Mouse (Mus musculus): Measurements from ENCODE around the gene Tacc2. TPM values are rescaled to one million over a fixed set of nuclear protein-coding genes. Genes with fewer than 3 reads are reported as not detected.

The Tacc2 gene
- polyA plus RNA-seq, 1 experiment from 2014 or later: 35.2 TPM

DNA sequence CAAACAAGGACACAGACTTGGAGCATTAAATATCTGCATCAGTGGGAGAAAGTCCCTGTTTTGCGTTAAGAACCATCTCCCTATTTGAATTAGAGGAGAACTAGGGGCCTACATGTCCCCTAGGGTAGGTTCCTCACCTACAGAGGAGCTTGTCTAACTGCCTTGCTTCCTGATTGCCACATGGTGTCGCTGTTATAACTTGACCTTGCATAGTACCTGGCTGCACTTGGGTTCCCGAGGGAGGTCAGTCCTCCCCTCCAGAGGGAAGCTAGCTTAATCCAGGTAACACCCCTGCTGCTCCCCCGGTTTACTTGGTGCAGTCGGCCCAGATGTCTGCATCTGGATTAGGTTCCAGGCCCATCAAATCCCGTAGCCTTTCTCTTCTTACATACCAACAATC lies 27.9 kb downstream of the Tacc2 start:
- 23% methylated on average over 6 of the region's 6 CpGs for WGBS
- no peak for ATAC-seq (ENCODE audit: insufficient number of reproducible peaks, insufficient read depth, low FRiP score, low read depth)

DNA sequence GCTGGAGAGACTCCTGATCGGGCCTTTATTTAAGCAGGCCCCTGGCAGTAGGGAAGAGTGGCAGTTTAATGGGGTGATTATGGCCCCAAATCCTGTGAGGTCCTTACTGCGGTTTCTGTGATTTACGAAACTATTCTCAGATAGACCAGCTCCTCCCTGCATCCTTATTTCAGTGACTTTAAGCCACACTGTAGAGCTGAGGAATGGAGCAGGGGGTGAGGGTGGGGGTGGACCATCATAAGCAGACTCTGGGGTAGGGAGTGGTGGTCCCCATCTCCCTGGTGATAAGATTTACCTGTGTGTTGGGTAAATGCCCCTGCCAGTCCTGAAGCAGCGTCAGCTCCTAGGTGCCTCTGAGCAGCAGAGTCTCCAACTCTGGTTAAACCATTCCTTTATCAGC lies 29.7 kb downstream of the Tacc2 start:
- no peaks in the 10 kb centered on the region for H3K9me3 ChIP-seq (ENCODE audit: control insufficient read depth, low read depth, low read length)
- H3K27ac ChIP-seq (ENCODE audit: low read length): no peak overlapping the region
- H3K36me3 ChIP-seq (ENCODE audit: control insufficient read depth, insufficient read depth, low read length): no peaks in the 10 kb centered on the region
- no peak for ATAC-seq (ENCODE audit: insufficient number of reproducible peaks, insufficient read depth, low FRiP score, low read depth)
- no peaks in the 10 kb centered on the region for H3K4me1 ChIP-seq (ENCODE audit: control insufficient read depth, insufficient read depth, low read length)
- H3K9ac ChIP-seq (replicated peaks; ENCODE audit: low read depth, low read length): no peak overlapping the region
- 93% methylated on average over 4 of the region's 4 CpGs for WGBS
- no peak overlapping the region for H3K4me2 ChIP-seq (replicated peaks; ENCODE audit: low read depth, low read length)
- H3K27me3 ChIP-seq (ENCODE audit: control insufficient read depth, insufficient read depth, low read length): no peaks in the 10 kb centered on the region
- H3K4me3 ChIP-seq (ENCODE audit: low read depth, low read length): no peak overlapping the region

More for the DNA sequence above, 27.9 kb downstream of the Tacc2 start:
- H3K4me2 ChIP-seq (replicated peaks; ENCODE audit: low read depth, low read length): no peak overlapping the region
- H3K27ac ChIP-seq (ENCODE audit: low read length): no peak overlapping the region
- no peaks in the 10 kb centered on the region for H3K9me3 ChIP-seq (ENCODE audit: control insufficient read depth, low read depth, low read length)
- H3K4me3 ChIP-seq (ENCODE audit: low read depth, low read length): no peak overlapping the region
- H3K36me3 ChIP-seq (ENCODE audit: control insufficient read depth, insufficient read depth, low read length): no peaks in the 10 kb centered on the region
- no peak overlapping the region for H3K9ac ChIP-seq (replicated peaks; ENCODE audit: low read depth, low read length)
- no peaks in the 10 kb centered on the region for H3K27me3 ChIP-seq (ENCODE audit: control insufficient read depth, insufficient read depth, low read length)
- no peaks in the 10 kb centered on the region for H3K4me1 ChIP-seq (ENCODE audit: control insufficient read depth, insufficient read depth, low read length)

DNA sequence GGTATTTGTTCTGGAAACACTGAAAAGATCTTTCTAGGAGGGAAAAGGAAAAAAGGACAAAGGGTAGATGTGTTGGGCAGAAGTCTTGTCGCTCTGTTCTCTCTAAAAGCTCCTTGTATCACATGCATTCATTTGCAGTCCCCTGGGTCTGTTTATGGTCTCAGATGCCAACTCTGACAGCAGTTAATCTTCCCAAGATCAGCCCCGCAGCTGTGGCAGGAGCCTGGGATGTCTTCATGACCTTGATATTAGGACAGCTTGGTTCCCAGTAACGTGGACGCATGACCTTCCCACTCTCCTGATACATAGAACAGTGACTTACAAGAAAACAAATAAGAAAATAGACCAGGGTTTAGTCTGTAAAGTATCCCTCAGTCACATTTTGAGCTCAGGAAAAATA lies 36.7 kb downstream of the Tacc2 start:
- ATAC-seq (ENCODE audit: insufficient number of reproducible peaks, insufficient read depth, low FRiP score, low read depth): no peak
- no peaks in the 10 kb centered on the region for H3K9me3 ChIP-seq (ENCODE audit: control insufficient read depth, low read depth, low read length)
- 36% methylated on average over 4 of the region's 4 CpGs for WGBS

DNA sequence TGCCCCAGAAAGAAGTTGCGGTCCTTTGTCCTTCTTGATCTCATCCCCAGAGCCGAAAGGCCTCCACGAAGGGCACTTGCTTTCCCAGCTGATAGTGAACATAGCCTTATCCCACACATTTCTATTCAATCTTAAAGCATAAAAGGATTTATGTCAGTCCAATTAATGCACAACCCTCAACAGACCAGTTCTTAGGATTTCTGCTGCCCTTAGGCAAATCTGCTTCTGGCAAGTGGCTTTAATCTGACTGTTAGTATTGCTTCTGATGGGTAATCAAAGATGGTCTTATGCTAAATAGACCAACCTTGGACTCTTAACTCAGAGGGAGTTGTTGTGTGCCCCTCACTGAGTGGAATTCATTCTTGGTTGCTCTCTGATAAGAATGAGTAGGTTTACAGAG lies 40.4 kb downstream of the Tacc2 start:
- Histone ChIP-seq H3K36me3 (ENCODE audit: control insufficient read depth, insufficient read depth, low read length) (no peaks in the 10 kb centered on the region), H3K27ac (ENCODE audit: low read length) (no peak overlapping the region), H3K4me3 (ENCODE audit: low read depth, low read length) (no peak overlapping the region), H3K4me2 (replicated peaks; ENCODE audit: low read depth, low read length) (no peak overlapping the region), H3K9me3 (ENCODE audit: control insufficient read depth, low read depth, low read length) (no peaks in the 10 kb centered on the region), H3K9ac (replicated peaks; ENCODE audit: low read depth, low read length) (no peak overlapping the region), H3K27me3 (ENCODE audit: control insufficient read depth, insufficient read depth, low read length) (no peaks in the 10 kb centered on the region), H3K4me1 (ENCODE audit: control insufficient read depth, insufficient read depth, low read length) (no peaks in the 10 kb centered on the region)
- WGBS: 94% methylated on average over 3 of the region's 3 CpGs
- ATAC-seq (ENCODE audit: insufficient number of reproducible peaks, insufficient read depth, low FRiP score, low read depth): no peak

More for the DNA sequence above, 36.7 kb downstream of the Tacc2 start:
- no peak overlapping the region for H3K9ac ChIP-seq (replicated peaks; ENCODE audit: low read depth, low read length)
- H3K4me2 ChIP-seq (replicated peaks; ENCODE audit: low read depth, low read length): no peak overlapping the region
- H3K27ac ChIP-seq (ENCODE audit: low read length): no peak overlapping the region
- no peaks in the 10 kb centered on the region for H3K36me3 ChIP-seq (ENCODE audit: control insufficient read depth, insufficient read depth, low read length)
- no peaks in the 10 kb centered on the region for H3K4me1 ChIP-seq (ENCODE audit: control insufficient read depth, insufficient read depth, low read length)
- no peak overlapping the region for H3K4me3 ChIP-seq (ENCODE audit: low read depth, low read length)
- no peaks in the 10 kb centered on the region for H3K27me3 ChIP-seq (ENCODE audit: control insufficient read depth, insufficient read depth, low read length)

DNA sequence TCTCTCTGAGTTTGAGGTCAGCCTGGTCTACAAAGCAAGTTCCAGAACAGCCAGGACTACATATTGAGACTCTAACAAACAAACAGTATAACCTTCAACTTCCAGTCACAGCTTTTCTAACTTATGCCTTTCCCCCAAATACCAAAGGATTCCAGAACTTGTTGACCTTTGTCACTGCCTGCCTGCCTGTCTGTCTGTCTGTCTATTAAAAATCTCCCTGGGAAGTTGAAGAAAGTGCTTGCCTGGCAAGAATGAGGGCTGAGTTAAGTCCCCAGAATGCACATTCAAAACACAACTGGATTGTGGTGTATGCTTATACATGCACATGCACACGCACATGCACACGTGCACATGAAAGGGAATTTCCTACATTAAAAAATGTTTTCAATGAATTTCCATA lies 43.8 kb downstream of the Tacc2 start:
- Histone ChIP-seq H3K36me3 (ENCODE audit: control insufficient read depth, insufficient read depth, low read length) (no peaks in the 10 kb centered on the region), H3K4me3 (ENCODE audit: low read depth, low read length) (no peak overlapping the region), H3K27ac (ENCODE audit: low read length) (no peak overlapping the region), H3K9me3 (ENCODE audit: control insufficient read depth, low read depth, low read length) (no peaks in the 10 kb centered on the region), H3K9ac (replicated peaks; ENCODE audit: low read depth, low read length) (no peak overlapping the region), H3K27me3 (ENCODE audit: control insufficient read depth, insufficient read depth, low read length) (no peaks in the 10 kb centered on the region), H3K4me1 (ENCODE audit: control insufficient read depth, insufficient read depth, low read length) (no peaks in the 10 kb centered on the region), H3K4me2 (replicated peaks; ENCODE audit: low read depth, low read length) (no peak overlapping the region)
- no peak for ATAC-seq (ENCODE audit: insufficient number of reproducible peaks, insufficient read depth, low FRiP score, low read depth)
- WGBS: 90% methylated on average over 2 of the region's 2 CpGs

DNA sequence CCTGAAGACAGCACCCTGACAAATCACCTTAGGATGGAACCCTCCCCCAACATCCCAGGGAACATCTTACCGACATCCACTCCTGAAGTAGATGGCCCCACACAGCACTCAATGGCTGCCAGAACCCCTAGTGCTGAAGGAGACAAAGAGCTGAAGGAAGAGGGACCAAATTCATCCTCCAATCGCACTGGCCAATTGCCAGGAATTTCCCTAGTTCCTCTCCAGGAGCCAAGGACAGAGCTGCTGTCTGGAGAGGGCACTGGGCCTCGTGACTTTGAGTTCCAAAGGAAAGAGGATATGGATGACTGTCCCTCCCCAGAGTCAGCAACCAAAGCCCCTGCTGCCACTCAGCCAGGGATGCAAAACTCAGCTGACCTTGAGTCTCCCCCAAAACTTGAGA lies 44.7 kb downstream of the Tacc2 start:
- WGBS: 50% methylated on average over 3 of the region's 3 CpGs
- no peaks in the 10 kb centered on the region for H3K4me1 ChIP-seq (ENCODE audit: control insufficient read depth, insufficient read depth, low read length)
- no peaks in the 10 kb centered on the region for H3K36me3 ChIP-seq (ENCODE audit: control insufficient read depth, insufficient read depth, low read length)
- no peak for ATAC-seq (ENCODE audit: insufficient number of reproducible peaks, insufficient read depth, low FRiP score, low read depth)
- H3K4me3 ChIP-seq (ENCODE audit: low read depth, low read length): no peak overlapping the region
- H3K4me2 ChIP-seq (replicated peaks; ENCODE audit: low read depth, low read length): no peak overlapping the region
- no peaks in the 10 kb centered on the region for H3K9me3 ChIP-seq (ENCODE audit: control insufficient read depth, low read depth, low read length)
- no peaks in the 10 kb centered on the region for H3K27me3 ChIP-seq (ENCODE audit: control insufficient read depth, insufficient read depth, low read length)
- no peak overlapping the region for H3K27ac ChIP-seq (ENCODE audit: low read length)
- no peak overlapping the region for H3K9ac ChIP-seq (replicated peaks; ENCODE audit: low read depth, low read length)

DNA sequence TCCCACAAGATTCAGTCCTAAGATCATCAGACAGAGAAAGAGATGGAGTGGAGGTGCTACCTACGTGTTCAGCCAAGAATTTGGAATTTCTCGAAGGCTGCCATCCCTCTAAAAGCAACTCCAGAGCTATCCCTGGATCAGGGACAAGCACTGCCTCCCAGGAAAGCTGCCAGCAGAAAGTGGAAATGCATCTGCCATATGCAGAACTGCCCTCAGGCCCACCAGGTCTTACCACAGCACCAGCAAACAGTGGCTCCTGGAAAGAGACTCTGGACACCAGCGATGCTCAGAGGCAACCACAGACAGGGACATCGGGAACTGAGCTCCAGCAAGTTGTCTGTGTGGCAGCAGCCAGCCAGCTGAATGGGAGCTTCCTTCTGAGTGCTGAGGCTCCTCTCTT lies 45.1 kb downstream of the Tacc2 start:
- no peak overlapping the region for H3K27ac ChIP-seq (ENCODE audit: low read length)
- 79% methylated on average over 4 of the region's 4 CpGs for WGBS
- H3K9me3 ChIP-seq (ENCODE audit: control insufficient read depth, low read depth, low read length): no peaks in the 10 kb centered on the region
- no peaks in the 10 kb centered on the region for H3K4me1 ChIP-seq (ENCODE audit: control insufficient read depth, insufficient read depth, low read length)
- H3K4me3 ChIP-seq (ENCODE audit: low read depth, low read length): no peak overlapping the region
- no peaks in the 10 kb centered on the region for H3K36me3 ChIP-seq (ENCODE audit: control insufficient read depth, insufficient read depth, low read length)
- H3K4me2 ChIP-seq (replicated peaks; ENCODE audit: low read depth, low read length): no peak overlapping the region
- H3K9ac ChIP-seq (replicated peaks; ENCODE audit: low read depth, low read length): no peak overlapping the region
- ATAC-seq (ENCODE audit: insufficient number of reproducible peaks, insufficient read depth, low FRiP score, low read depth): no peak
- no peaks in the 10 kb centered on the region for H3K27me3 ChIP-seq (ENCODE audit: control insufficient read depth, insufficient read depth, low read length)

DNA sequence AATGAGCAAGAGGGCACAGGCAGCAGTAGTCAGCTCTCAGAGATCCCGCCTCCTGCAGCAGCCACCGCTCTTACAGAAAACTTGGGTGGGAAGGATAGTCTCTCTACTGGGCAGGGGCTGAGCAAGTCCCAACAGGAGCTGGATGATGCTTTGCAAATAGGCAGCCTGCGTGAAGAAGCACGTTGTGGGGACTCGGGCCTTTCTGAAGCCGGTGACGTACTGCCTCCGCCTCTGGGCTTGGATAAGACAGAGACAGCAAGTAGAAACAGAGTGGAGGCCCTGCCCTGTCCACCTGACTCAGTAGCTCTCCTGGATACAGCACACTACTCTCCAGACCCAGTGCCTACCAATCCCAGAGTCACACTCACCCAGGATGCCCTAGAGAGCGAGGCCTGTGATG lies 47.1 kb downstream of the Tacc2 start:
- no peaks in the 10 kb centered on the region for H3K4me1 ChIP-seq (ENCODE audit: control insufficient read depth, insufficient read depth, low read length)
- WGBS: 71% methylated on average over 9 of the region's 9 CpGs
- H3K9ac ChIP-seq (replicated peaks; ENCODE audit: low read depth, low read length): no peak overlapping the region
- H3K36me3 ChIP-seq (ENCODE audit: control insufficient read depth, insufficient read depth, low read length): no peaks in the 10 kb centered on the region
- H3K27ac ChIP-seq (ENCODE audit: low read length): no peak overlapping the region
- no peak overlapping the region for H3K4me3 ChIP-seq (ENCODE audit: low read depth, low read length)
- no peak overlapping the region for H3K4me2 ChIP-seq (replicated peaks; ENCODE audit: low read depth, low read length)
- no peaks in the 10 kb centered on the region for H3K27me3 ChIP-seq (ENCODE audit: control insufficient read depth, insufficient read depth, low read length)
- ATAC-seq (ENCODE audit: insufficient number of reproducible peaks, insufficient read depth, low FRiP score, low read depth): no peak
- H3K9me3 ChIP-seq (ENCODE audit: control insufficient read depth, low read depth, low read length): no peaks in the 10 kb centered on the region

DNA sequence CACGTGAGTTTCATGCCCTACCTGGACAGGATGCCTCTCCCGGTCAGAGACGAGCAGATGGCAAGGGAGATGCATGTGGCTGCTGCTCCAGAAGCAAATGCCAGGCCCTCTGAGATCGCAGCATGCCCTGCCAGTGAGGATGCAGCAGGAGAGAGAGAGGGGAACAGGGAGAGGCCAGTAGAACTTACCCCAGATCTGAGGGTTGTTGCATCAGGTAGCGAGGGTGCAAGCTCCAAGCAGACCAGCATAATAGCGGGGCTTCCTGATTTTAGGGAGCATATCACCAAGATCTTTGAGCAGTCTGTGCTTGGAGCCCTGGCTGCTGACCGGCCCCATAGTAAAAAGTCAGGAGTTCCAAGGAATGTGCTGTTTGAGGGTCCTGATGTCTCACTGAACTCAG lies 48.1 kb downstream of the Tacc2 start:
- Histone ChIP-seq H3K9me3 (ENCODE audit: control insufficient read depth, low read depth, low read length) (no peaks in the 10 kb centered on the region), H3K4me2 (replicated peaks; ENCODE audit: low read depth, low read length) (no peak overlapping the region), H3K4me3 (ENCODE audit: low read depth, low read length) (no peak overlapping the region), H3K9ac (replicated peaks; ENCODE audit: low read depth, low read length) (no peak overlapping the region), H3K27ac (ENCODE audit: low read length) (no peak overlapping the region), H3K27me3 (ENCODE audit: control insufficient read depth, insufficient read depth, low read length) (no peaks in the 10 kb centered on the region), H3K36me3 (ENCODE audit: control insufficient read depth, insufficient read depth, low read length) (no peaks in the 10 kb centered on the region), H3K4me1 (ENCODE audit: control insufficient read depth, insufficient read depth, low read length) (no peaks in the 10 kb centered on the region)
- 78% methylated on average over 7 of the region's 7 CpGs for WGBS
- no peak for ATAC-seq (ENCODE audit: insufficient number of reproducible peaks, insufficient read depth, low FRiP score, low read depth)

Data from stomach, embryonic 14.5 days (tissue).